Mouse (Mus musculus) T-helper 17 cell (primary cell): ENCODE data around the gene Ufc1.
"Not testable (repeated sequence)": the region's sequence is repeated elsewhere in the genome, so short reads cannot be mapped to it uniquely, and the experiment has no call there.

ENCODE experiments used
- in situ Hi-C, 2 experiments: fragments of 300-600 bp; cut with MboI, MseI; formaldehyde crosslinking; loops; 1 replicate in 1 of 2; 2 replicates in 1 of 2; pipeline ENCODE4 v1.15.1; 2025; ENCODE audit warnings: high pct_unique_total_duplicates in 2 of 2

The Ufc1 gene

GRCm38 (mm10) chr1:171294298-171295062 lies at the start of gene Ufc1:
Ufc1 (minus strand) TSS chr1:171295024.
- in situ Hi-C loops, result no loop called here

DNA sequence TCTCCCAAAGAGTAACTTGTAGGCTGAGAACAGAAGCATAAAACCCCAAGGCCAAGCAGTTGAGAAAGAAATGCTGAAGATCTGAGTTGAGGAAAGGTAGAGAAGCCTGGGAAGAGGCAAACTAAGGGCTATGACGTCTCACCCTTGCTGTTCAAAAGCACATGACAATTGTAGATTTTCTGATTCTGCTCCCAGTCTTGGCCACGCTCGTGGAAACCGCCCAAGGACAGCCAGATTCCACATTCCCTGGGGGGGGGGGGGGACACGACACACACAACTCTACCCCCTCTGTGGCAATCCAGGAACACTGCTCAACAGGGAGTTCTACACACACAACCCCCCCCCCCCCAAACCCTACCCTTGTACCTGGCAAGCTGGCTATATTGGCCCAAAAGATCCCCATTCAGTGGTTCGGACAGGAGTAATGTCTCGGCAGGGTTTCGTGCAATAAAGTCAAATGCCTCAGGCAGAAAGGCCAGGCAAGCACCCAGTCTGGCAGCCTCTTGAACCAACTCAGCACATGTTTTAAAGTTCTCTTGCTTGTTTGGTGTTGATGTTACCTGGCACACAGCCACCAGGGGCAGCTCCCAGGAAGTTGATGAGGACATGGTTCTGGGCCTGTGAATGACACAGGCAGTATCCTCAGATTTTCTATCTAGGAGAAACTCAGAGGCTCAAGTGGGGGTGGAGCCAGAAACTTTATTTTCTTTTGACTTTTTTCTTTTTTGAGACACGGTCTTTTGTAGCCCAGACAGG lies 49.3 kb upstream of the Ufc1 start:
- in situ Hi-C loops, result no loop called here

- in situ Hi-C loops, result no loop called here
Measured at GRCm38 (mm10) chr1:171342262-171343207, 47.7 kb upstream of the Ufc1 start.

GRCm38 (mm10) chr1:171330216-171330560 lies 35.4 kb upstream of the Ufc1 start:
- in situ Hi-C loops, result no loop called here

DNA sequence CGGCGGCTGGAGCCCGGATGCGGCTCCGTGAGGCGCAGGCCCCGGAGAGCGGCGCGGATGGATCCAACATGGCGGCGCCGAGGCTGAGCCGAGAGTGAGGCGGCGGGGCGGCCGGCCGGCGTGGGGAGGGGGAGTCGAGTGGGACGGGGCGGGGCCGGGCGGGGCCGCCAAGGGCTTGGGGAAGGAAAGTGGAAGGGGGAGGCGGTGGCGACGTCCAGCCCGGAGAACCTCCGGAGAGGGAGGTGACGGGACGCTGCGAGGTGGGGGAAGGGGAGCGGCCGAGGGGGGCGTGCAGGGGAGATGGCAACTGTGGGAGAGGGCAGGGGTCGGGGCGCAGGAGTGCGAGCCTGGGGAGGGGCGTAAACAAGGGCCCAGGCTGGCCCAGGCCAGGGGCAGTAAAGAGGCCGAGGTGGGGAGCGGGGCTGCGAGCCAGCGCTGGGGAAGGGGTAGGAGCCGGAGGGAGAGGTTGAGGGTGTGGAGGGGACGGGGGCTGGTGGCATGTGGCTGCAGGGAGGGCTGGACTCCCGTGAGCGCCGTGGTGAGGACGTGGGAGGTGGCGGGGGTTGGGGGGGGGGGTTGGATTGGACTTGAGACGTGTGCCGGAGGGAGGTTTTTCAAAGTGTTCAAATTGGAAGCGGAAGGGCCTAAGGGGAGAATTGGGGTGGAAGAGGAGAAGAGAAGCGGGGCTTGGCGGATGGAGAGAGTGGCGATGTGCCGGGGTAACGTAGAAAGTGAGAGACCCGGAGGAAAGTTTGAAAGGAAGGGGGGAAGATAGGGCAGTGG lies 34.8 kb upstream of the Ufc1 start:
- in situ Hi-C loops, result loop anchor here in 1 of 2 experiments (5.0 kb wide), 1 partner anchor 42 kb away; the partner anchor contains the start of gene Usp21

DNA sequence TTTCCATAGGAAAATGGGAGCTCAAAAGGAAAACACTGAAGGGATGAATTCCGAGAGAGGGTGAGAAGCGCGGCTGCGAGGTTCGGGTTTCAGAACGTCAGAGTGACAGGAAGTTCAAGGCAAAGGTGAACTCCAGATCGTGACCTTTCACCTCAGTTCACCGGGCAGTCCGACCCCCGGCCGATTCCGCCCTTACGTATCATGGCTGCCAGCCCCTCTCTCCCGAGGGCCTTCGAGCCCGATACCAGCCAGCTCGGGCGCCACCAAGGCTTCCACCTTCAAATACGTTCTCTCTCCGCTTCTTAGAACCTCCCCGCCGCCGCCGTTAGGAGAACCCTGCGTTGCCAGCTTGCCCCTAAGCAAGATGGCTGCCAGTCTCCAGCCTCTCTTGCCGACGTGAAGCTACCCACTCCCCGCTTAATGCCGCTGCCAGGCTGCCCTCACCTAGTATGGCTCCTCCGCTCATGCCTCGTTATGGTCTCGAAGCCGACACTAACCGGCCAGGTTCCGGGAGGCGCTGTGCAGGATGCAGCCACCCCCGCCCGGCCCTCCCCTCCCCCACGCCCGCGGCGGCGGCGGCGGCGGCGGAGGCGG lies 34.1 kb upstream of the Ufc1 start, which contains the start of gene Dedd:
Gene Dedd, plus strand, starts transcription at position 307 of the 594 bp plus-strand sequence.
- in situ Hi-C loops, result loop anchor here in 1 of 2 experiments (5.0 kb wide), 1 partner anchor 42 kb away; the partner anchor contains the start of gene Usp21

DNA sequence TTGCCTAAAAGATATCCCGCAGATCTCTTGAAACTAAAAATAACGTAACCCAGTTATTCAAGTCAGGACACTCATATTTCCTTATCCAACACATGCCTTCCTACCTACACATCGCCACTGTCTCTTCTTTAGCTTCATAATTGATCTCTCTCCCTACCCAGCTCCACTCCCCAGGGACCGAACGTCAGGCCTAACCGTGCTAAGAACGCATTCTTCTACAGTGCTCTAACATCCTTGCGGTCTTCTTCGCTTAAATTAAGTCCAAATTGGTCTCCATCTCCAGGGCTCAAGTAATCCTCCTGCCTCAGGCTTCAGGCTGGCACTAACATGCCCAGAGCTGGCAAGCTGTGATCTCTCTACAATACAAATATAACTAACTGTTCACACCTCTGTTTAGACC lies 33.4 kb upstream of the Ufc1 start:
- in situ Hi-C loops, result loop anchor here in 1 of 2 experiments (5.0 kb wide), 1 partner anchor 41 kb away; the partner anchor contains the start of gene Usp21

- in situ Hi-C loops, result loop anchor here in 1 of 2 experiments (5.0 kb wide), 1 partner anchor 39 kb away; the partner anchor contains the start of gene Usp21
Measured at GRCm38 (mm10) chr1:171326588-171326987, 31.8 kb upstream of the Ufc1 start.

- in situ Hi-C loops, result loop anchor here in 1 of 2 experiments (5.0 kb wide), 1 partner anchor 38 kb away; the partner anchor contains the start of gene Usp21
Measured at GRCm38 (mm10) chr1:171325571-171325970, 30.7 kb upstream of the Ufc1 start.

DNA sequence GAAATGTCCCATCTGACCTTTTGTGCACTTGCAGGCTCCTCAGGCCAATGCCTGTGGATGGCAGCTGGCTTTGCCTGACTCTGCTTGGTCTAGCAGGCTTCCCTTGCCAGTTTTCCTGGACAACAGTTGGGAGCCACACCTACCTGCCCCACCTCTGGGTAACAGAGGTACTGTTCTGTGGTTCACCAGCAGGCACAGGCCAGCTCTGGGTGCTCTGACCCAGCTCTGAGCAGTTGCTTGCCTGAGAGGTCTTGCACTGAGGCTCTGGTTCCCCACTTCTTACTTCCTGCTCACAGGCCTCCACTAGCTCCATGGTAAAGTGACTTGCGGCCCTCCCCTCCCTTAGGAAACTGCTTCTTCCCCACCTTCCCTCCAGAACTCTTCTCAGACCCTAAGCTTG lies 27.2 kb upstream of the Ufc1 start:
- in situ Hi-C loops, result no loop called here

DNA sequence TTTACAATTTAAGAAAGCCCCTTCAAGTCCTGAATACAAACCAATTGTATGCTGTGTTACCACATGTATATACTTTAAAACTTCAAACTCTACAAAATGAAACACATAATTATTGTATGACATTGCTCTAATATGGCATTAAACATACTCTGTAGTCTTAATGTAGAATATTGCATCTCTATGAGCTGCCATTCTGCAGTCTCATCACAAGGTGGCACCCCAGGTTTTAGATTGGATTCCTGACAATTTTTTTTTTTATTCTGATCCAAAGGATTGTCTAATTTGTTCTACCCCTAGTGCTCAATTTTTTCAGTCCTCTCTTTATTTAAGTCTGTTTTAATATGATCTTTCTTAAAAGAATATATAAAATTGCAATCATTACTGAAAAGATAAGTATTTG lies 26.6 kb upstream of the Ufc1 start:
- in situ Hi-C loops, result no loop called here

GRCm38 (mm10) chr1:171320151-171320550 lies 25.3 kb upstream of the Ufc1 start:
- in situ Hi-C loops, result no loop called here

DNA sequence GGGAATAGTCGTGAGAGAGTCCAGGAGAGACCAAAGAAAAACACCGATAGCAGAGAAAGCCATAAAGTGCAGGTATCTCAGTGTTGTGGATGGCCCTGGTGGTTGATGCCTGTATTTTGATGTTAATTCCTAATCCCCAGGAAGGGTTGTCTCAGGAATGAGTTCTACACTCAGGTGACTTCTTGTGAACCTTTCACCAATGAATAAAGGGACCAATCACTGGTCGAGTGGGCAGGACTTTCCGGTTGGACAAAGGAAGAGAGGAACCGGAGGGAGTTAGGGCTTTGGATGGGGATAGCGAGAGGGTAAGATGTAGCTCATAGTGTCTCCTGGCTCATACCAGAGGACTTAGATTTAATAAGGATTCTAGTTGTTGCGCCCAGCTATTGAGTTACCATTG lies 24.9 kb upstream of the Ufc1 start:
- in situ Hi-C loops, result loop anchor here (5.0 kb wide), 1 partner anchor 38 kb away; no protein-coding TSS in a partner anchor

DNA sequence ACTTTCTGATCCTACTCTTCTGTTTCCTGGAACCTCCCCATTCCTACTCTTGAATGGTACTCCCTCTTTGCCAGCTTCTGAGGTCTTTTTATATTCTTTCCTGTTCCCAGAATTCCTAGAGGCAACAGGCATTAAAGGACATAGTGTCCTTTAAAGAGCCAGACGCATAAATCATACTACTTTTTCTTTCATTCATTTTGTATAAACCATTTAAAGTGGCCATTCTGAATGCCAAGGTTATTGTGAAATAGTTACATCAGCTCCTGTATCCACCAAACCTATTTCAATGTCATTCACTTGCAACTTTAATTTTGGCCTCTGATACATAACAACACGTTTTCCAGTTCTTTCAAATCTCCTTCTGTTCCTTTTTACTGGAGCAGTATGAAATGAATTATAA lies 14.5 kb upstream of the Ufc1 start:
- in situ Hi-C loops, result no loop called here

- in situ Hi-C loops, result not testable (repeated sequence)
Measured at GRCm38 (mm10) chr1:171306157-171306556, 11.3 kb upstream of the Ufc1 start.

- in situ Hi-C loops, result no loop called here
Measured at GRCm38 (mm10) chr1:171298226-171298625, 3.4 kb upstream of the Ufc1 start.

DNA sequence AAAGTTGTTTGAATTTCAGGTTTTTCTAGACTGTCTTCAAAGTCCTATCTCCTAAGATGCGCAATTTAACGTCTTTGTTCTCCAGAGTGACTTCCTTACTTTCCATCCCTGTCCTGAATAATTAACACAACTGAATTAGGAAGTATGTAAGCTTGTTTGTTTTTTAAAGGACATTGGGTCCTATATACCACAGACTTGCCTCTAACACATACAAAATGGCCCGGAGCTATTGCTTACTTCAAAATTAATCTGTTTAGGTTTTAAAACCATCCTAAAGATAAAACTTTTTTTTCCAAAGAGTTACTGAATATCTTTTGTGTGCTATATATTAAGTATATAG lies 209 bp upstream of the Ufc1 start:
- in situ Hi-C loops, result no loop called here

DNA sequence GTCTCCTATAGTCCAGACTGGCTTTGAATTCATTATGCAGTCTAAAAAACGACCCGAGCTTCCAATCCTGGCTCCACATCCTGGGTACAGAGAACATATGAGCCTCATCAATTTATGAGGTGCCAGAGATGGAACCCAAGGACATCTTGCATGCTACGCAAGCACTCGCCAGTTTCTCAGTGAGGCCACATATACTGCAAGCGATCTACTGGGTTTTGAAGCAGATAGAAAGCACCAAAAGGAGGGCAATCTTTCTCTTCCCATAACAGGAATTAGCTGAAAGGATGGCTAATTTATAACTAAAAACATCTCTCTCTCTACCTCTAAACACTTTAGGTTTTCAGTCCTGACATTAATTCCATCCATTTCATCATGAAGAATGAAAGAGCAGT lies 922 bp downstream of the Ufc1 start:
- in situ Hi-C loops, result no loop called here

DNA sequence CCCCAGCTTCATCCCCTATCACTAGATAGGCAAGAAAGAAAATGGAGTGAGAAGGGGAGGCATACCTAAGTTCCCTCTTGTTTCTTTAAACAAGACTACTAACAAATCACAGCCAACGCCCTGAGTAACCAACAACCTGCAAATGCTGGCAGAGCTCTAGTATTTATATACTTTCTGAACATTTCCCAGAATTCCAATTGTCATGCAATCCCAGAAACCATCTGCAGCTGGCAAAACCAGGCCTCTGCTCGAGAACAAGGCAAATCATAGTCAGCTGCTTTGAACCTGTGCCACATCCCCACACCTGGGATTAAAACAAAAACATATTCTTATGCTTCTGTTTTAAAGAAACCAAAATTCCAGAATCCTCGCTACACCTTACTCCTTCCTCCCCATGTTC lies 1.5 kb downstream of the Ufc1 start:
- in situ Hi-C loops, result no loop called here

DNA sequence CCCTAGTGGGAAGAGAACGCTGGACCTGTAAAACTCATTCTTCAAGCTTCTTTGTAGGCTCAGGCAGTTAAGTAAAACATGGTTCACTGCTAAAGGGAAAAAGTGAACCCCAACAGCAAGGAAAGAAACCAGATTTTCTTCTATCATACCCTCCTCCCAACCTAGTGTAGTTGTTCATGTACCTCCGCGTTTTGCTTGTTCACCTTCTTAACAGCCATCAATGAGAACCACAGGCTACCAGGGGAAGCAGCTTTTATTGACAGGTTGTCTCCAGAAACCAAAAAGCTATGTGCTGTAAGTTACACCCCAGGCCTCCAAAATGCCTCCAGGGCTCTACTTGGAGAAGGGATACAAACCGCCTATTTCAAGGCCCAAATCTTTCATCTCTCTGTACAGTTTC lies 6.5 kb downstream of the Ufc1 start:
- in situ Hi-C loops, result loop anchor here in 1 of 2 experiments (5.0 kb wide), 1 partner anchor 39 kb away; the partner anchor contains the start of gene Dedd
